Mouse (Mus musculus) layer of hippocampus, postnatal 14 days (tissue): ENCODE measurements at regions not wholly inside any gene's neighbourhood (a gene's known extent, or its start where the extent isn't known, plus 50 kb on each side); places are given as distances from the start of the nearest gene placed in this dataset.
A peak's percentile ranks its signal among the peaks of the same experiment; 100 is the strongest.

Experiments used
- DNase-seq, 2 experiments: peaks; one replicate each; pipeline ENCODE4 v3.0.0; 2021 to 2022; ENCODE audit warnings: low spot score in 2 of 2, mixed read lengths in 1 of 2

DNA sequence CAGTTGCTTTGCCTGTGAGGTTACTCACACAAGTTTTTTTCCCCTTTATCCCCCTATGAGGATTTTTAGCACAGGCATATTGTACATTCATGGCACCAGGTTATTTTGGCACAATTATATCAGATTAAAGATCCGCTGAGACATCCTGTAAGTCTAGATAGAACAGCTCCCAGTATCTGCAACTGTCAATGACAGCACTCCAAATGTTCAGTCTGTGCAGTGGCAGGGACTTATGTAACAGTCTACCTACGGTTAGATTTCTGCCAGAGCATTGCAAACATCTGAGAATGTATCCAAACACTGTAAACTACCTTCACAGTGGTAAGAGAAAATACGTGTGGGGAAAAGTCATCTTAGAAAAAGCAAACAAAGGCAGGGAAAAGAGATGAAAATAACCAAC is 163.5 kb upstream of the Kcnh7 start:
- DNase-seq: peak in 1 of 2 experiments; percentile 10

DNA sequence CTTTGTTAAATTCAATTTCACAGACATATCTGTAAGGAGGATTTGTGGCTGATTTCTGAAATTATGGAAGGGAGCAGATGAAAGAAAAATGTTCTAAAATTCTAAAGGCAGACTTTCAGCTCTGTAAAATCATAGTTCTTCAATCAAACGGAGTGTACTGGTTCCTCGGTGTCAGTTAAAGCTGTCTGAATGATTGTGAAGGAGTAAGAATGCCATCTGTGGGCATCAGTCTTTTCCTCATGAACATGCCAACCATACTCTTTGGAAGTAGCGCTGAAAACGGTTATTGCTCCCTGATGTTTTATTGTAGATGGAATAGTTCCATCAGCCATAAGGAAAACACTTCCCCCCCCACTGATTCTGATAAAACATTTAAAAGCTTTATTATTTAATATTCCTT is 142.7 kb upstream of the Kcnh7 start:
- DNase-seq: peak in 1 of 2 experiments; percentile 14

DNA sequence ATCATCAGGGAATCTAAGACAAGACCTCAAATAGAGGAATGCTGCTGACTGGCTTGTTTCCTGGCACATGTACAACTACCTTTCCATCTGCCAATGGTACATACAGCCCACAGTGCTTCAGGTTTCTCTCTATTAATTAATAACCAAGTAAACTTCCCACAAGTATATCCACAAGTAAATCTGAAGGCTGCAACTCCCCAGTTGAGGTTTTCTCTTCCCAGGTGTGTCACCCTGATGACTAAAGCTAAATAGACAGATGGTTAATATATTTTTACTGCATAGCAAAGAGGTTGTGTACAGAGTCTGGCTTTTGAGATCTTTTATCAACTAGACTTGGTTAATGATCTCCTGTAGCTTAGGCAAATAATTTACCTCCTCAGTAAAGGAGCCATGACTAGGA is 96.8 kb upstream of the Kcnh7 start:
- no peak for DNase-seq

DNA sequence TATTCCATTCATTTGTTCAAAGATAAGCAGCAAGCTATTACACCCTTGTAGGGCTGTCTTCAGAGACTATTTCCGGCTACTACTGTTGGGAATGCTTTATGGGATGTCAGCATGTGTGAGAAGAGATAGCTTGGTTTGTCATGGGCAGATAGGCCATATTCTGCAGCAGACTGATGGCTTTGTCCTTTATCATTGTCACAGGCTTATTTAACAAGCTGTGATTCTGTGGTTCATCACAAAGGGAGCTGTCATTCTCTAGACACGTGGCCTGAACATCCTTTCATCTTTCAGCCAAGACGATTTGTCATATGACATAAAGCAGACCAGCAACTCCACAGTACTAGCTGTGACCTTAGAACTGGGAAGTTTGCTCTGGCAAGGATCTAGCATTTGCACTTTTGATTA is 89.7 kb upstream of the Kcnh7 start:
- DNase-seq: no peak

DNA sequence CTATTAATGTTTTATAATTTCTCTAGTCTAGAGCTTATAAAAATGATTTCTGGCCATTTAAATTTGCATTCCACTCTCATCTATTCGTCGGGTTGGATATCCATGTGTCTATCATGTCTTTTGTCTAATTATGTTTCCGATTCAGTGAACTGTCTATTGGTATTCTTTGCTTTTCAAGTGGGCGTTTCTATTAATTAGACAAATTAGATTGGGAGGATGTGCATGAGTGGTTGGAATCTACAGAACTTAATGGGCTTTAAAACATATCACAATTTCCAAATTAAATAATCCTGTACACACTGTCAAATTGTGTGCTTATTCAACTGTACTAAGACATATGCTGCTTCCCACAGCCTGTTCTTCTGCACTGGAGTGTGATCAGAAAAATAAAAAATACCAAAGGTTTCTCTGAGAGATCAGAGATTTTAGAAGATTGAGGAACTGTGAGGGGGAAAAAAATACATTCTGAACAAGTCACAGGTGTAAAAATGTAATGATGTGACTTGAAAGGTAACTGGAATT is 62.1 kb upstream of the Kcnh7 start:
- peak in 1 of 2 experiments; percentile 18 for DNase-seq

DNA sequence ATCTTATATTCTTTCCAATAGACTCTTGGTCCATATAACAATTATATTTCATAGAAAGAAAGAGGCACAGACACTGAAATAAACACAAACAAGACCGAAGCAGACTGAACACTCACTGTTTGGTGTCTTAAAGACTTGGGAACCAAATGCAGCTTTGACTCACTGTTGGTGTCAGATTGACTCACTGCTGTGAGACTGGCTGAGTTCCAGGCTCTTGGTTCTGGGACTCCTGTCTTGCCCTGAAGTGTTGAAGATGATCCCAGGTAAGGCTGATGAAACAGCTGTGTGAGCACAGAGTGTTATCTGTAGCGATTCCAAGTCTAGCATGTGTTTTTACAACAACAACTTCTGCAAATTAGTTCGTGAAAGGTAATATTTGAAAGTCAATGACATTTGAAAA is 55.2 kb upstream of the Kcnh7 start:
- no peak for DNase-seq
